Mouse (Mus musculus): ENCODE measurements around the gene Hpd. TPM values are rescaled to one million over a fixed set of nuclear protein-coding genes. Genes with fewer than 3 reads are reported as not detected.

Hpd gene
- total RNA-seq, 2 experiments from 2014 or later, result not detected

- ATAC-seq (ENCODE audit: poor library complexity, severe bottlenecking), result no peak
Observed at GRCm38 (mm10) chr5:123137044-123137909, 45.2 kb downstream of the Hpd start.

DNA sequence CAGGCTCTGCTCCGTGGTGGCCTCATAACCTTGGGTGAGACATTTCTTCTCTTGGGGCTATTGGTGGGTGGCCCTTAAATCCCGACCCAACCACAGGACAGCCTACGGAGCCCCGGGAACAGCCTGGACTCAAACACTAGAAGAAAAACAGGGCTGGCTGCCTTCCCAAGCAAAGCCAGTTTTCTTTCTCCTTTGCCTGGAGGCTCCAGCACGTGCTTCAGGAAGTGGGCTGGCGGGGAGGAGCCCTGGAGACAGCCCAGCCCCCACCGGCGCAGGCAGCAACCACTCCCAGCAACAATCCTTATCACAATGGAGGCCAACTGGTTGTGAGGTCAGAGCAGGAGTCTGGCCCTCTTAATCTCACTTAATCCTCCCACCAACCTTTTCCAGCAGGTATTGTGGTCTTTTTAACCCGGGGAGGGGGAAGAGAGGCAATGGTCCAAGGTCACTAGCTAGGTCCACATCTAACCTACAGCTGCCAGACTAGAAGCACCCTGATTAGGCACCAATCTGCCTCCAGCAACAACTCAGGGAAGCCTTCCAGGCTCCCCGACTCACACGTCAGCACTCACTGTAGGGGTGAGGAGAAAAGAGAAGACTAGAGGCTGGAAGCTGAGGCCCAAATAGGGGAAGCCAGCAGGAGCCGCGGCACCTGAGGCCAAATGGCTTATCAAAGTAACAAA lies 46.0 kb downstream of the Hpd start:
- 0 out of 2 replicates have a peak, but pooled peaks have one; percentile 7 for ATAC-seq (ENCODE audit: poor library complexity, severe bottlenecking)

DNA sequence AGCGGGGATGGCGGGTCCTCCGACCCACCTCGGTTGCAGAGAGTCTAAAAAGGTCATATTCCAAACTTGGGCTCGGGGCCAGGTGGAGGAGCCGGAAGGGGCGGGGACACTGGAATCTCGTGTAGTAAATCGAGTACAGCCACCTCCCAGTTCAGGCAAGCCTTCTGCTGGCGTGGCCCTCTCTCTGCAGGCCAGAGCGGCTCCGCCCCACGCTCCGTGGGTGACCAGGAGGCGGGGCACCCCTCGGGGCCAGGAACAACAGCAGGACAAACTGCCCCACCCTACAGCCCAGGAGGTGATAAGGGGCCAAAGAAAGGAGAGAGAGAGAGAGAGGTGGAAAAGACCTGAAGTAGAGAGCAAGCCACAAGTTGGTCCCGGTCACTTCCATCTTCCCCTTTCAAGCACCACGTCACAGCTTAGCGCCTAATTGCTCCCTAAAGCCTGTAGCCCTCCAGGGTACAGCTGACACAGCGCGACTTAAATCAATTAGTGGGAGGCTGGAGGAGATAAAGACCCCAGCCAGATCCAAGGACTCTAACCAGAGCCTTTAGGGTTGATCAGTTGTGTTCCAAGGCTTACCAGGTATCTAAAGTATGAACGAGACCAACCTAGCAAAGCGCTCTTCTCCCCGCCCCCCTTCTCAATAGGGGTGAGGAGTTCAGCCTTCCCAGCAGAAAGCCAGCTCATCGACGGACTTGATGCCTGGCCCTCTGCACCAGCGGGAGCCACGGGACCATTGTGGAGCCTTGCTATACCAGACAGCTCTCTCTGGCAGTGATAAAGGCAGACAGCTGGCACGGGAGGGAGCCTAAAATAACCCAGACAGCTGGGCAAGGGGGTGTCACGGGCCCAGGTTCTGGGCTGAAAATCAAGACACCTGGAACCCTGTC lies 46.8 kb downstream of the Hpd start:
- ATAC-seq (ENCODE audit: poor library complexity, severe bottlenecking), result peak; percentile 11; the same call in 1 of the 2 replicates

DNA sequence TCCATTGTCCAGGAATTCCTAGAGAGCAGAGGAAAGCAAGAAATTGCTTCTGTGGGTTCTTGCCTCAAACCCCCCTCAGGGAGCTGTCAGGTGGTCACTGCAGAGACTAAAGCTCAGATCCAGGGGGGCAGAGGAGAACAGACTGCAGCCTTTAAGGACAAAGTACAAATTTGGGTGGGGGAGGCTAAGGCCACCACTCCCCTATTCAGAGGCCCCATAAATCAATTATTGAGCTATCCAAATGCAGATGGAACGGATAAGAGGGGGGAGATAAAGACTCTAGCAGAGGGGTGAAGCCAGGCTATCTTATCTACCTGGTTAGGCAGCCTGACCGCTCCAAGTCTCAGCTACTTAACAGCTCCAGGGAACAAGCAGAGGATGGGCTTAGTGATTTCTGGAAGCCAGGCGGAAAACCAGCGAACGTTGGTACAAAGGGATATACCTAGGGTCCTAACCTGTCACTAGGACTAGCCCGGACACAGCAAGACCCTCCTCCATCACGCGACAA lies 47.6 kb downstream of the Hpd start:
- no peak for ATAC-seq (ENCODE audit: poor library complexity, severe bottlenecking)

DNA sequence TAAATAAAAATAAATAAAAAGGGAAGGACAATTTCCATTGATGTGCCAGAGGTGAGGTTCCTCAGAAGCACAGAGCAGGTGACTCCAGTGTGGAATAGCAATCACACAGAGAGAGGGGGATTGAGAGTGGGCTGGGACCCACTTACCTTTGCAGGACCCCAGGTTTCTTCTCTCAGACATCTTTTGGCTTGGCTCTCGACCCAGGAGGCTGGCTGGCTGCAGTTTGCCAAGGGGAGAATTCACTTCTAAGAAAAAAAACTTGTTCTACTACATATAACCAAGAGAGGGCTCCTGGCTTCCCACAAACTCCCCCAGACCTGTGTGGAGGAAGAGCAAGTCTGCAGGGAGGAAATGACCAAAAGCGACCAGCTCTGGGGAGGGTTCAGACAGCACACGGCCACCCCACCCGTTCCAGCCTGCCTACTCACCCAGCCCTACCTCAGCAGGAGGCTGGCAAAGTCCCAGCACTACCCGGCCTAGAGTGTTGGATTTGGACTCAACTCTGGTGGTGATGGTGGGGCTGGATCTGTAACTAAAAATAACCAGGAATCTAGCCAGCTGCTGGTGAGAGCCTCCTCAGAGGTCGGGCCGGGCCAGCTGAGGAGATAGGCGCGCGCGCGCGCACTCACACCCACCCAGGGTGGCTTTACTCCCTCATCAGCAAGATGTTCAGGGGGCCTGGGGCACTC lies 48.2 kb downstream of the Hpd start:
- ATAC-seq (ENCODE audit: poor library complexity, severe bottlenecking), result no peak

DNA sequence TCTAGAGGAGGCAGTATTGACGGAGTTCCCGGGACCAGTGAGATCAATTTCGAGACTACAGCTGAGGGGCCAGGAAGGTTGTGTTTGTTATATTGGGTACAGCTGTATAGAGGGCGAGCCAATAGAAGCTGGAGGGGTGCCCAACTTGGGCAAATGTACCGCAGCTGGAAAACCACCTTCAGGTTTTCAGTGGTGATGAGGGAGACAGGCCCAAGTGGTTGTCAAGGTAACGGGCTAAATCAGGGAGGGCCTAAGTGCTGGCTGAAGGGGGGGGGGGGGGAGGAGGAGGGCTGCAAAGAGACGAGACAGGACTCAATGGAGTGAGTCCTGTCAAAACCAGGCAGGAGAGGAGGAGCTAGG lies 48.8 kb downstream of the Hpd start:
- no peak for ATAC-seq (ENCODE audit: poor library complexity, severe bottlenecking)

DNA sequence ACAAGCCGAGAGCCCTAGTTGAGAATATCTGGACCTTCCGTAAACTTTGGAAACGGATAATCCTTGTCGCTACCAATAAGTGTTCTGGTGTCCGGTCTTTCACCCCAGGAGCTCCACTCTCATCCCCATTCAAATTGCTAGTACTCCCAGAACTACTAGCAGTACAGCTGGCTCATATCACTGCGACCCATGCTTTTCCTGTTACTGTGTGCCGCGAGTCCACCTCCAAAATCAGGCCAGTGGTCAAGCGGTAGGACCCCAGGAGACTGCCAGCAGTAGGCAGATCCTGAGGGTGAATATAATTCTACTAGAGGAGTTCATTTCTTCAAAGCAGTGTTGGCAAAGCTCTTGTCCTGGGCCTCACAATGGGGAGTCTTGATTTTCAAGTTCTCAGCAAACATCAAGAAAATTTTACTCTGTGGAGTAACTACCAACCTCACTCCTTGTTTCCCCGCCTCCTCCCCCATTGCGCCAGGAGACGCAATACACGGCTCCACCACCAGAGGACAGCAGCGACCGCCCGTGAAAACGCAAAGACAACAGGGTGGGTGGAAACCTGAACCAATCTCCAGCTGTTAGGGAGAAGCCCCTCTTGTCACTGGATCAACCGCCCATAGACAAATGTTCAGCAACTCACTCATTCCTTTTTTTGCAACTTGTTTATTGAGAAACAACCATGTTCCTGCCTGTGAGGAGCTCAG lies 49.3 kb downstream of the Hpd start:
- peak; percentile 25 for ATAC-seq (ENCODE audit: poor library complexity, severe bottlenecking)

DNA sequence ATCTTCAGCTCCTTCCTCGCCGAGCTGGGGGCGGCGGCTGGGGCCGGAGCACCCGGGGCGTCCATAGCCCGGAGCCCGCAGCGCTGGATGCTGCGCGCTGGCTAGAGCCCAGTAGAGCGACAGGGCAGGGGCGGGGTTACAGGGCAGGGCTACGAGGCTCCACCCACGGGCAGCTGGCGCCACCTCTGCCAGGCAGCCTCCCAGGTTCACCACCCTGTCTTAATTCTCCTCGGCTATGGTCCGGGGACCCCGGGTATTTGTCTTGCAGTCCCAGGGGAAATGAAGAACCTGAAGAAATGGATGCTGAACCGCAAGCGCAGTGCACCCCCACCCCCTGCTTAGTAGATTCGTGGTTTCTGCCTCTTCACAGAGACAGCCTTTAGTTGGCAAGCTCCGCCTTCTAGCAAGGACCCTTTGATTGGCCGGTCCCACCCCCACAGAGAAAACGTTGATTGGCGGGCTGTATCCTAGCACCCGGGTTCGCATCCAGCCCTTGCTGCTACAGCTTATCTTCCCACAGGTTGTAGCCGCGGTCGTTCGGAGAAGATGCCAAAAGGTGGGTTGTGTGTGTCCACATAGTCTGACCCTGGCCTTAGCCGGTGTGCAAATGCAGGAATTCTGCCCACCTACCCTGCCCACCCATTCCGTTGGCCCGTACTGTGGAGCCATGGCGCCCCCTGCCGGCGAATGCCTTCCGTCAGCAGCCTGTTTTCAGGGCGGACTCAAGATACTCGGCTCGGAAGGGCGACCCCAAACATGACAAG lies 50.0 kb downstream of the Hpd start, which contains the start of gene Rhof:
TSS of gene Rhof (minus strand) at position 385 of the 764 bp plus-strand sequence.
- ATAC-seq (ENCODE audit: poor library complexity, severe bottlenecking), result peak; percentile 56

GRCm38 (mm10) chr5:123130814-123131148 lies 51.7 kb downstream of the Hpd start:
- no peak for ATAC-seq (ENCODE audit: poor library complexity, severe bottlenecking)

DNA sequence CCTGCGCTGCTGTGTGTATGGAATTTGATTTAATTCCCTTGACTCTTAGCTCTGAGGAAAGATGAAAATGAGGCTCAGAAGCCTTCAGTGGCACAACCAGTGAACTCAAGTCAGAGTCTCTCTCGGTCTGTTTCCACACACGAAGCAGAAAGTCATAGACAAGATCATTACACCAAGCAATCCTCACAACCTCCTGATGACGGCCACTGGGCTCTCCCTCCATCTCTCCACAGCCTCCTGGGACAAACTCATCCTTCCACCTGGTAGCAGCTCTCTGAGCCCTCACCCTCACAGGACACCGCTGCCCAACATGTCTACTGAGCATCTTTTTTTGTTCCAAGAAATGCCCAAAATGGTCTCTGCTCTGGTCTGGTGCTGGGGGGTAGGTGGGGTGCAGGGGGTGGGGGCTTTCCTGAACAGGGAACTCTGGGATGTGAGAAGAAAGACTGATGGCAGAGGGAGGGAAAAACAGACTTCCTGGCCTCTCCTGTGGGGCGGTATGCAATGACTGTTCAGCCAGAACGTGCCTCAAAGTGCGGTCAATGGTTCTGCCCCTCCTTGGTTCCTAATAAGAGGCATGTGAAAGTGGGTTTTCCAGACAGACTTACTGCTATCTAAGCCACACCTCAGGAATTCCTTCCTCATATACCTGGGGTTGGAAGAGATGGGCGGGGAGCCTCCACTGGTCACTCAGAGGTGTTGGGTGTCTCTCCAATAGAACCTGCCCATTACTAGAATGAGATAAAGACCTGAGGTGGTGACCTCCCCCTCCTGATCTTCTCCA lies 52.3 kb downstream of the Hpd start:
- no peak for ATAC-seq (ENCODE audit: poor library complexity, severe bottlenecking)

- ATAC-seq (ENCODE audit: poor library complexity, severe bottlenecking), result no peak
Observed at GRCm38 (mm10) chr5:123129170-123129757, 53.3 kb downstream of the Hpd start.

- peak; percentile 69 for ATAC-seq (ENCODE audit: poor library complexity, severe bottlenecking)
Observed at GRCm38 (mm10) chr5:123128426-123129169, 53.9 kb downstream of the Hpd start.

DNA sequence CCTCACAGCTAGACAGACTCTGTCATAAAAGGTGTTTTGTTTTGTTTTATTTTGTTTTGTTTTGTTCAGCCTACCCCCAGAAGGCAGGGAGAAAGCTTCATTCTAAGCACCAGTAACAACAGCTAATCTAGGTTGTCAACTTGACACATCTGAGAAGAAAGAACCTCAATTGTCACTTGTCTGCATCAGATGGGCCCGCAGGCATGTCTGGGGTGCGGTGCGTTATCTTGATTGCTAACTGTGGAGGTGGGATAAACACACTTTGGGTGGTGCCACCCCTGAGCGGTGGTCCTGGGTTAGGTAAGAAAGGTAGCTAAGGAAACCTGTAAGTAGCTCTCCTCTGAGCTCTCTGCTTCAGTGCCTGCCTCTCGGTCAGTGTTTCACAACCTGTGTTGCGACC lies 55.5 kb downstream of the Hpd start:
- no peak for ATAC-seq (ENCODE audit: poor library complexity, severe bottlenecking)

GRCm38 (mm10) chr5:123125638-123126406 lies 56.7 kb downstream of the Hpd start:
- ATAC-seq (ENCODE audit: poor library complexity, severe bottlenecking), result peak; percentile 65

DNA sequence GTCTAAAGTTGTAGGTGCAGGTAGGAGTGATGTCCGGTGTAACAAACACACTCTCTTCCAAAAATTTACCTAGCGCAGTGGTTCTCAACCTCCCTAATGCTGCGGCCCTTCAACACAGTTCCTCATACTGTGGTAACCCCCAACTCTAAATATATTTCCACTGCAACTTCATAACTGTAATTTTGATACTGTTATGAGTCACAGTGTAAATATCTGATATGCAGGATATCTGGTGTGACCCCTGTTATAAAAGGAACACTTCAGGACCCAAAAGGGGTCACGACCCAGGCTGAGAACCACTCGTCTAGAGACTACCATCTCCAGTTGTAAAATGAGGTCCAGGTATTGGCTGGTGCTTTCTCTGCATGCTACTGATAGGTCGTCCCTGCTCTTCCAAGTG lies 57.4 kb downstream of the Hpd start:
- no peak for ATAC-seq (ENCODE audit: poor library complexity, severe bottlenecking)

DNA sequence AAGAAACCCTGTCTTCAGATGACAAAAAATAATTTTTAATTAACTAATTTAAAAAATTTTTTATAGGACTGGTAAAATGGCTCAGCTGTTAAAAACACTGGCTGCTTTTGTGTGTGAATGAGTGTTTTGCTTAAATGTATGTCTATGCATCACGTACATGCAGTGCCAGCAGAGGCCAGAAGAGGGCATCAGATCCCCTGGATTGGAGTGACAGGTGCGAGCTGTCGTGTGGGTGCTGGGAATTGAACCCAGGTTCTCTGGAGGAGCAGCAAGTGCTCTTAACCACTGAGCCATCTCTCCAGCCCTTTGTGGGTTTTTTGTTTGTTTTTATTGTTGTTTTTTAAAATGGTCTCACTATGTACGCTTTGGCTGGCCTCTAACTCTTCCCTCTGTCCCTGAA lies 60.3 kb downstream of the Hpd start:
- no peak for ATAC-seq (ENCODE audit: poor library complexity, severe bottlenecking)

Measured in megakaryocyte, adult 5-6 weeks (primary cell).